In the genomic region with DNA sequence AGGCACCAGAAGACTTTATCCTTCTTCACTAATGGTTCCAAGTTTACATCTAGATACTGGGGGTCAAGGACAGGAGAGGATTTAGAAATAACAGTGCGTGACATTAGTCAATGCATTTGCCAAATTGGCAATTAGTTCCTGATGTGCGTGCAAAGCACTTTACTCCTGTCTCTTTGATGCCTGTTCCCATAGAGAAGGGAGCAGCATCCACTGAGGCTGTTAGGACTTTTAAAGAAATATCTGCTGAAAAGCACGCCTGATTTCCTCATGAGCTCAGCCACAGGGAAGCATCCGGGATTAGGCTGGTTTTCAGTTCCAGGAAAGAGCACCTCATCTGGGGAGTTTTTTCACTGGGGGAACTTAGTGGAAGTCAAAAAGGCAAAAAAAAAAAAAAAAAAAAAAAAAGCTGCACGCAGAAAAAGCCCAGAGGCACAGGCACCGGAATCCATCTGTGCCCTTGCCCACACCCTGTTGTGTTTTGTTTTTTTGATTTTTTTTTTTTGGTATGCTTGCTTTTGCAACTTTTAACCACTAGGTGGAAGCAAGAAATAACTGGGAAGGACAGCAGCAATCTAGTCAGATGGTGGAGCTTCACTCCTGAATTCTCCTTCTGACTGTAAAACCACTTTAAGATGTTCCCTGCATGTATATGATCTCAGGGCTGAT, we compare ENCODE assay signal across 8 mouse cellular contexts. TPM values are rescaled to one million over a fixed set of nuclear protein-coding genes. Genes with fewer than 3 reads are reported as not detected.
DNase-seq lines count a peak whose midpoint lies in the region; ATAC-seq and TF ChIP-seq lines count a peak whose summit lies in the region.

No protein-coding gene starts in this region.

- H3K27me3 ChIP-seq in kidney, embryonic 16.5 days (ENCODE audit: insufficient read depth, low read length): no peaks in the 10 kb centered on the region

- peaks cover 38% of the 10 kb centered on the region for H3K4me1 ChIP-seq in kidney, embryonic 16.5 days (ENCODE audit: insufficient read depth, low read length)
- peaks cover 6% of the 10 kb centered on the region for H3K4me1 ChIP-seq in embryonic fibroblast, embryonic 13.5 days (ENCODE audit: control insufficient read depth, insufficient read depth, low read length)

- no peak overlapping the region for H3K4me3 ChIP-seq in kidney, embryonic 16.5 days (ENCODE audit: low read length)
- H3K4me3 ChIP-seq in embryonic fibroblast, embryonic 13.5 days (ENCODE audit: insufficient read depth, low read length): no peak overlapping the region

- ATAC-seq in kidney, embryonic 16.5 days (ENCODE audit: low FRiP score, low TSS enrichment): no peak
- ATAC-seq in inflammation-experienced regulatory T-cells, adult 6 months: peak; percentile 61
- peak; percentile 86 for ATAC-seq in megakaryocyte progenitor cell, adult 5-6 weeks (replicated peaks; ENCODE audit: poor library complexity)

- TF ChIP-seq POLR2A in embryonic fibroblast, embryonic 13.5 days (IDR thresholded peaks at IDR 0.05; ENCODE audit: low read depth, low read length): no peak

- 0 out of 2 replicates have a peak overlapping the region, but pooled peaks have one; percentile 24 for H3K9ac ChIP-seq in kidney, embryonic 16.5 days (replicated peaks; ENCODE audit: low read length)

- H3K36me3 ChIP-seq in kidney, embryonic 16.5 days (ENCODE audit: insufficient read depth, low read length): no peaks in the 10 kb centered on the region

- no peak for TF ChIP-seq CTCF in embryonic fibroblast, embryonic 13.5 days (IDR thresholded peaks at IDR 0.05; ENCODE audit: borderline replicate concordance, insufficient read depth, low read length)

- H3K4me2 ChIP-seq in kidney, embryonic 16.5 days (replicated peaks; ENCODE audit: low read depth, low read length): peak overlapping the region; percentile 35

- H3K9me3 ChIP-seq in kidney, embryonic 16.5 days (ENCODE audit: low read length): no peaks in the 10 kb centered on the region

- no peak overlapping the region; the same call in 1 of the 2 replicates for H3K27ac ChIP-seq in kidney, embryonic 16.5 days (ENCODE audit: low read length)
- H3K27ac ChIP-seq in embryonic fibroblast, embryonic 13.5 days (ENCODE audit: insufficient read depth, low read length): peak overlapping the region; percentile 38; the same call in 1 of the 2 replicates

- DNase-seq in kidney, postnatal 4 days: no peak
- peak; percentile 73 for DNase-seq in R1 (ENCODE audit: low read depth, low spot score)
- DNase-seq in thymus, postnatal 25 days: peak; percentile 9
- DNase-seq in gastrocnemius, postnatal 10 days: no peak

- WGBS in kidney, embryonic 16.5 days: 22% methylated on average over 6 of the region's 6 CpGs

RNA-seq across cellular contexts. Expression of a gene that starts 59.8 kb away (rescaled TPM):
- 0.76 and 1.4 TPM in 2 replicates for polyA plus RNA-seq in kidney, embryonic 16.5 days (2015; fragmentation: Nextera tagmentation; extraction: Ambion mirVana)
- polyA plus RNA-seq in embryonic fibroblast, embryonic 13.5 days (2011; ENCODE audit: insufficient read length, low read depth, missing spikeins): 0.74 and 0.94 TPM in 2 replicates
- polyA plus RNA-seq in inflammation-experienced regulatory T-cells, adult 6 months (2017; shearing (Covaris generic)): not detected
- total RNA-seq in megakaryocyte progenitor cell, adult 5-6 weeks (2015): not detected in 2 replicates
- not detected in 2 replicates for total RNA-seq in megakaryocyte progenitor cell, adult 5-6 weeks (2017)
- under 1 TPM in 1 of 2 experiments, not detected in 1; 0.21 TPM for total RNA-seq in gastrocnemius, postnatal 10 days (2021)

Comparison
In these comparisons a context has a peak if more than half of its experiments do, and no peak if none do; other contexts are left out.
1. DNase-seq: peak in R1 (single experiment) and thymus, postnatal 25 days (single experiment); none in kidney, postnatal 4 days (0 of 2) and gastrocnemius, postnatal 10 days (single experiment).